Mouse (Mus musculus) heart, embryonic 10.5 days (tissue): ENCODE measurements around the gene Kif3b. TPM values are rescaled to one million over a fixed set of nuclear protein-coding genes. Genes with fewer than 3 reads are reported as not detected.
A peak's percentile ranks its signal among the peaks of the same experiment; 100 is the strongest.
"Not testable (repeated sequence)": the region's sequence is repeated elsewhere in the genome, so short reads cannot be mapped to it uniquely, and the experiment has no call there.

Source experiments
- DNase-seq: peaks from one replicate; pipeline ENCODE4 v3.0.0-alpha.2; 2017; ENCODE audit warnings: low spot score
- H3K27ac ChIP-seq: fragments of 300-500 bp; sonication (generic); 2 replicates; pipeline ENCODE4 v1.5.1; 2016; ENCODE audit warnings: mild to moderate bottlenecking
- H3K27me3 ChIP-seq: fragments of 300-500 bp; sonication (generic); 2 replicates; pipeline ENCODE4 v1.6.1; 2016; ENCODE audit warnings: mild to moderate bottlenecking; ENCODE audit not compliant: poor library complexity, insufficient read depth, severe bottlenecking
- H3K36me3 ChIP-seq: fragments of 300-500 bp; sonication (generic); 2 replicates; pipeline ENCODE4 v1.6.1; 2016; ENCODE audit warnings: mild to moderate bottlenecking, moderate library complexity
- H3K4me1 ChIP-seq: fragments of 300-500 bp; sonication (generic); 2 replicates; pipeline ENCODE4 v1.6.1; 2016; ENCODE audit warnings: mild to moderate bottlenecking
- H3K4me3 ChIP-seq: fragments of 300-500 bp; sonication (generic); 2 replicates; pipeline ENCODE4 v1.5.1; 2016; ENCODE audit warnings: mild to moderate bottlenecking, moderate library complexity
- H3K9me3 ChIP-seq: fragments of 300-500 bp; sonication (generic); 2 replicates; pipeline ENCODE4 v1.6.1; 2016; ENCODE audit warnings: mild to moderate bottlenecking, moderate library complexity
- WGBS: fragments of 180-500 bp; shearing (Covaris S2); methylation state at CpG from one replicate; pipeline ENCODE4 v1.1.7; 2016; 5-methylcytosine and 5-hydroxymethylcytosine counted together
- polyA plus RNA-seq: library from polyadenylated mRNA; unstranded; fragments of >200 nt; fragmentation: Nextera tagmentation; extraction: Ambion mirVana; gene quantifications from 2 replicates; pipeline ENCODE4 v1.2.1, GENCODE M21; 2016

Kif3b gene
- polyA plus RNA-seq, 1 experiment from 2014 or later = 4.1 TPM

DNA sequence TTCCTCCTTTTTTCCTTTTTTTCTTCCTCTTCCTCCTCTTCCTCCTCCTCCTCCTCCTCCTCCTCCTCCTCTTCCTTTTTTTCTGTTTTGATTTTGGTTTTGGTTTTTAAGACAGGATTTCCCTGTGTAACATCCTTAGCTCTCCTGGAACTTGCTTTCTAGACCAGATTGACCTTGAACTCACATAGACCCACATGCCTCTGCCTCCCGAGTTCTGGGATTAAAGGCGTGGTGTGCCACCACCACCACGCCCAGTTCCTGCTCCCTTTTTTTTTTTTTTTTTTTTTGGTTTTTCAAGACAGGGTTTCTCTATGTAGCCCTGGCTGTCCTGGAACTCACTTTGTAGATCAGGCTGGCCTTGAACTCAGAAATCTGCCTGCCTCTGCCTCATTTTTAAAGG is 15.6 kb upstream of the Kif3b start:
- DNase-seq, H3K27me3 ChIP-seq, H3K36me3 ChIP-seq, H3K27ac ChIP-seq, H3K9me3 ChIP-seq, H3K4me3 ChIP-seq, H3K4me1 ChIP-seq: not testable (repeated sequence)
- WGBS = 71% methylated on average over 3 of the region's 3 CpGs

DNA sequence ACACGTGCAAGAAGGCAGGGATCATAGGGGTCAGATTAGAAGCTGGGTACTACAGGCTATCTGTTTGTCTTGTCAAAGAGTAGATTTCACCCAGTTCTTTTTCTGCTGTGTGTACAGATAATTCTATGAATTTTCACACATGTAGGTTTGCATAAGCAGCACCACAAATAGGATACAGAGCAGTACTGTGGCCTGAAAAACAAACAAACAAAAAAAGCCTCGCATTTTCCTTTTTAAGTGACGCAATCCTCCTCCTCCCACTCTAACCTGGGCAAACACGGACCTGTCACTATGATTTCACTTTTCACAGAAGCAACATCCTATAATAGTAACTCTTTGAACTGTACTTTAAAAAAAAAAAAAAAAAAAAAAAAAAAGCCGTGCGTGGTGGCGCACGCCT is 14.8 kb upstream of the Kif3b start:
- 92% methylated on average over 8 of the region's 8 CpGs for WGBS

DNA sequence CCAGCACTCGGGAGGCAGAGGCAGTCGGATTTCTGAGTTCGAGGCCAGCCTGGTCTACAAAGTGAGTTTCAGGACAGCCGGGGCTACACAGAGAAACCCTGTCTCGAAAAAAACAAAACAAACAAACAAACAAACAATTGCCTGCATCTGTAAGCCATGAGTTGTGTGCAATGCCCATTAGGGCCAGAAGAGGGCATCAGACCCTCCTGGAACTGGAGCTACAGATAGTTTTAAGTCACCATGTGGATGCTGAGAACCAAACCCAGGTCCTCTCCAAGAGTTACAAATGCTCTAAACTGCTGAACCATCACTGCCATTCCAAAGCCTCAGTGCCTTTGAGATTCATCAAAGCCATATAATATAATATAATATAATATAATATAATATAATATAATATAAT is 14.4 kb upstream of the Kif3b start:
- 88% methylated on average over 5 of the region's 5 CpGs for WGBS
- not testable (repeated sequence) for H3K4me1 ChIP-seq, DNase-seq, H3K27ac ChIP-seq, H3K4me3 ChIP-seq, H3K27me3 ChIP-seq, H3K36me3 ChIP-seq, H3K9me3 ChIP-seq

More for the DNA sequence above, 14.8 kb upstream of the Kif3b start:
- H3K27me3 ChIP-seq = no peaks in the 10 kb centered on the region
- H3K36me3 ChIP-seq = no peaks in the 10 kb centered on the region
- no peak overlapping the region for H3K4me3 ChIP-seq
- no peaks in the 10 kb centered on the region for H3K9me3 ChIP-seq
- H3K4me1 ChIP-seq = peaks cover 8% of the 10 kb centered on the region
- H3K27ac ChIP-seq = no peak overlapping the region
- no peak for DNase-seq

DNA sequence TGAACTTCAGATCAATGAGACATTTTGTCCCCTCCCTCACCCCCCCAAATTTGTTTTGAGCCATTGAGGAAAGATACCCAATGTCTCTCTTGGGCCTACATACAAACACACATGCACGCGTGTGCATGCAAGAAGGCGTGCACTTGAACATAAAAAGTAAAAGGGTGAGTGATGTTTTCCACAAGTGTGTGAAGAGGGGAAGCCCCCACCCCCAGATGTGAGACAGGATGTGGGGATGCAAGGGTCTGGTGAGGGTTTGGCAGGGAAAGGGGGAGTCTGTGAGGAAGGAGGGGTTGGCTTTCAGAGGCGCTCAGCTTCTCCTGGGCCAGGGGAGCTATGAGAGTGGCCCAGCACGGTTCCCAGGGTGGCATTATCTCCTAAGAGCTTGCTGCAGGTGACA is 12.9 kb upstream of the Kif3b start:
- DNase-seq = no peak
- Histone ChIP-seq H3K4me3 (no peak overlapping the region), H3K36me3 (no peaks in the 10 kb centered on the region), H3K4me1 (peaks cover 4% of the 10 kb centered on the region; the same call in 1 of the 2 replicates), H3K27me3 (no peaks in the 10 kb centered on the region), H3K9me3 (no peaks in the 10 kb centered on the region), H3K27ac (no peak overlapping the region)
- 82% methylated on average over 5 of the region's 5 CpGs for WGBS

DNA sequence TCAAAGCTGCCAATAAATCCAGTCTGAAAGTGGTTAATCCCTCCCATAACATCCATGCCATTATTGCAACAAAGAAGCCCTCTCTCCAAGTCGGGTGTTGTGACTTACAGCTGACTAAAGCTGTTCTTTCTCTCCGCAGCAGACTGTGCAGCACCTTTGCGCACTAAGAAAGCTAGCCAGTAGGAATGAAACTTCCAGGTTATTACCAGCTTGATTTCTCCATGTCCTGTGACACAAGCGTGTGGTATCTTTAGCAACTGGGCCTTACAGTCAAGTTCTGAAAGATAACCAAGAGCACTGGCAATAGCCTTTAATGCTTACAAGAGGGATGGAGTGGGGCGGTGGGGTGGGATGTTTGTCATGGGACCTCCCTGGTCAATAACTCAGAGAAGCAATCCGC is 7.3 kb upstream of the Kif3b start:
- Histone ChIP-seq H3K27me3 (no peaks in the 10 kb centered on the region), H3K4me1 (no peaks in the 10 kb centered on the region; the same call in 1 of the 2 replicates), H3K27ac (no peak overlapping the region), H3K36me3 (no peaks in the 10 kb centered on the region), H3K4me3 (no peak overlapping the region), H3K9me3 (no peaks in the 10 kb centered on the region)
- no peak for DNase-seq
- WGBS = 87% methylated on average over 6 of the region's 6 CpGs

DNA sequence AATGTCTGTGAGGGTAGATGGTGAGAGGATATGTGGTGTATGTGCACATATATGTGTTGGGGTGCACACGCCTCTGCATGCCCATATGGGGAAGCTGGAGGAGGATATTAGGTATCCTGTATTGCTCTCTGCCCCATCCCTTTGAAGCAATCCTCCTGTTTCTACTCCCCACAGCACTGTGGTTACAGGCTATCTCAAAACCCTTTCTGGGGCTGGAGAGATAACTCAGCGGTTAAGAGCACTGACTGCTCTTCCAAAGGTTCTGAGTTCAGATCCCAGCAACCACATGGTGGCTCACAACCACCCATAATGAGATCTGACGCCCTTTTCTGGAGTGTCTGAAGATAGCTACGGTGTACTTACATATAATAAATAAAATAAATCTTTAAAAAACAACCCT is 4.7 kb upstream of the Kif3b start:
- WGBS = 77% methylated on average over 4 of the region's 4 CpGs
- Histone ChIP-seq H3K27ac (no peak overlapping the region), H3K4me1 (peaks cover 8% of the 10 kb centered on the region; the same call in 1 of the 2 replicates), H3K36me3 (no peaks in the 10 kb centered on the region), H3K9me3 (no peaks in the 10 kb centered on the region), H3K4me3 (no peak overlapping the region), H3K27me3 (no peaks in the 10 kb centered on the region)
- no peak for DNase-seq

DNA sequence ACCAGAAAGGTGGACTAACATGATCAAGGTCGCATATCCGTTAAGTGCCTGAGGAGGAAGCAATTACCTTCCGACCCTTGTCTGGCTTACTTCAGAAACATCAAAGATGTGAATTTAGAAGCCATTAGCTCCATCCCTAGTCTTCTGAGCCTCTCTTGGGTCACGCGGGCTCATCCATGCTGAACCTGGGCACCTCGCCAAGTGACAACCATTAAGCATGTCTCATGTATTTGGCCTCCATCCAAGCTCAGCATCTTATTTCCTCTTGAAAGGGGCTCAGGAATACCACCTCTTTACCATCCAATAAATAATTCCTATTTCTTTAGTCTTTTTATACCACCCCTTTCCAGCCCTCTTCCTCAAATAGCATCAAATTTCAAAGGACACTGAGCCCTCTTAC is 3.4 kb upstream of the Kif3b start:
- no peak overlapping the region for H3K27ac ChIP-seq
- no peak for DNase-seq
- no peaks in the 10 kb centered on the region for H3K27me3 ChIP-seq
- no peak overlapping the region for H3K4me3 ChIP-seq
- no peaks in the 10 kb centered on the region for H3K9me3 ChIP-seq
- H3K4me1 ChIP-seq = peaks cover 20% of the 10 kb centered on the region
- no peaks in the 10 kb centered on the region for H3K36me3 ChIP-seq
- 72% methylated on average over 6 of the region's 6 CpGs for WGBS

DNA sequence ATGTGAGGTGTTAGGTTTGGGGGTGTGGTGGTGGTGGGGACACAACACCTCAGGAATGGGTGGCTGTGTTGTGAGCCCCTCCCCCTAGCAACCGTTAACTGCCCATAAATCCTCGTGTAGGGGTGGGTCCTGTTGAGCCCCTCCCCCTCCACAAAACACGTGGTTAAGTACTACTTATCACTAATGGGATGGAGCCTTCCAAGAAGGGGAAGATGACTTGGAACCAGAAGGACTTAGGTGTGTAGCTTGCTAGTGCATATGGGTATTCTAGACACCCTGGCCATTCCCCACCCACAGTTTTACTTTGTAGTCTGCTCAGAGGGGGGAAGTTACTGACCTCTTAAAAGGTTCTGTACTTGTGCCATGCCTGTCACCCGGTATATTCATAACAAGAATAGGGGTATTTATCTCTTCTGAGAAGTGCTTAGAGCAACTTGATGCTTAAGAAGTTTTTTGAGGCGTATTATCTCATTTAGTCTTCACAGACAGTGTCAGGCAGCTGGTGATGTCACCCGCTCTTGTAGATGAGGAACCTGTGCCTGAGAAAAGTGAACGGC is 1.2 kb downstream of the Kif3b start:
- no peak for DNase-seq
- no peaks in the 10 kb centered on the region for H3K9me3 ChIP-seq
- H3K4me3 ChIP-seq = peak overlapping the region; percentile 99
- H3K4me1 ChIP-seq = peaks cover 20% of the 10 kb centered on the region
- WGBS = 45% methylated on average over 7 of the region's 7 CpGs
- no peak overlapping the region for H3K27ac ChIP-seq
- no peaks in the 10 kb centered on the region for H3K27me3 ChIP-seq
- no peaks in the 10 kb centered on the region for H3K36me3 ChIP-seq

DNA sequence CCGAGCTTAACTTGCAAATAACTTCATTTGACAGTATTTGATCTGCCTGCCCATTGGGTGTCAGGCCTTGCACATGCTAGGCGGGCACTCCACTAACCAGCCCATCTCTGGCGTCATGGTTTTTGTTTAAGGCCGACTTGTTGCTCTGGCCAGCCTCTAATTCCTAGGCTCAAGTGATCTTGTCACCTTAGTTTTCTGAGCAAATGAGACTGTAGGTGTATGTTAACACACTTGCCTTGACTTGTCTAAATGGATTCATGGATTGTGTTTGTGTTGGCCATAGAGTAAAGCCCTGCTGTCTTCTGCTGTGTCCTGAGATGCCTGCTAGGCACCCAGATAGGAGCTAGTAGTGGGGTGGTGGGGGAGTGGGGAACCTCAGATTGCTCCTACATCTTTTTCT is 4.0 kb downstream of the Kif3b start:
- peaks cover 20% of the 10 kb centered on the region for H3K4me1 ChIP-seq
- H3K27me3 ChIP-seq = no peaks in the 10 kb centered on the region
- no peak overlapping the region for H3K27ac ChIP-seq
- 90% methylated on average over 4 of the region's 4 CpGs for WGBS
- no peaks in the 10 kb centered on the region for H3K9me3 ChIP-seq
- H3K36me3 ChIP-seq = no peaks in the 10 kb centered on the region
- no peak overlapping the region for H3K4me3 ChIP-seq
- DNase-seq = no peak

DNA sequence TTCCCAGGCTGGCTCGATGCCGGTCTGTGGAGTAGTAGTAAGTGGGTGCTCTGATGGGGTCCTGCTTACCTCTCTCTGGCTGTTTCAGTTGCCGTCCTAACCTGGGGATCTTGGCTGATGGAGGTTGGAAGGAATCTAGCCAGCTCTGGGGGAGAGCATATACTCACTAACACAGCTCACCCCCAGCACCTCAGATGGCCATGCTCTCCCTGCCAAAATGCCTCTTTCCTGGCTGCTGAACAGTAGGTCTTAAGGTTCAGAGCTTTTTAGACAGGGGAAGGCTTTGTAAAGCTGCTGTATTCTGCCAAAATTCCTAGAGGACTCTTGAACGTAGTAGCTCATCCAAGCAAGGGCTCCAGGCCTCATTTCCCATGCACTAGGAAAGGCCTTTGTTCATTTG is 6.6 kb downstream of the Kif3b start:
- Histone ChIP-seq H3K4me3 (no peak overlapping the region), H3K27me3 (no peaks in the 10 kb centered on the region), H3K27ac (no peak overlapping the region), H3K4me1 (0 out of 2 replicates have a peak, but pooled peaks cover under 1% of the 10 kb centered on the region), H3K9me3 (no peaks in the 10 kb centered on the region), H3K36me3 (no peaks in the 10 kb centered on the region)
- 89% methylated on average over 4 of the region's 4 CpGs for WGBS
- DNase-seq = no peak

DNA sequence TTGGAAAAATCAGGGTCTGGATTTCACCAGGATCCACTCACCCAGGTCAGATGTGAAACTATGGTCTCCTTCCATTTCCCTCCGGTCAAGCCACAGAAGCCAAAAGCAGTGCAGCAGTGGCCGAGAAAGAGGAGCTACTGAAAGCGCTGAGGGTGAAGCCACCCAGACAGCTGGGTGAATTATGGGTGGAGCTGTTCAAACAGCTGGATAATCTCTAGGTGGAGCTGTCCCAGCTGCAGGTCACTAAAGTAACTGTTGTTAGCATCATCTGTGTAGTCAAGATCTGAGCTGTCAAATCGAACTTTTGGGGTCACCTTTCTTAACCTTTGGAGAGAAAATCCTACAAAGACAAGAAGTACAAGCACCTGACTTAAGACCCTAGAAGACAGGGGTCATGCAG is 7.2 kb downstream of the Kif3b start:
- no peak overlapping the region for H3K4me3 ChIP-seq
- H3K9me3 ChIP-seq = no peaks in the 10 kb centered on the region
- no peak overlapping the region for H3K27ac ChIP-seq
- WGBS = 69% methylated on average over 4 of the region's 4 CpGs
- DNase-seq = no peak
- no peaks in the 10 kb centered on the region for H3K36me3 ChIP-seq
- no peaks in the 10 kb centered on the region for H3K27me3 ChIP-seq
- H3K4me1 ChIP-seq = no peaks in the 10 kb centered on the region

DNA sequence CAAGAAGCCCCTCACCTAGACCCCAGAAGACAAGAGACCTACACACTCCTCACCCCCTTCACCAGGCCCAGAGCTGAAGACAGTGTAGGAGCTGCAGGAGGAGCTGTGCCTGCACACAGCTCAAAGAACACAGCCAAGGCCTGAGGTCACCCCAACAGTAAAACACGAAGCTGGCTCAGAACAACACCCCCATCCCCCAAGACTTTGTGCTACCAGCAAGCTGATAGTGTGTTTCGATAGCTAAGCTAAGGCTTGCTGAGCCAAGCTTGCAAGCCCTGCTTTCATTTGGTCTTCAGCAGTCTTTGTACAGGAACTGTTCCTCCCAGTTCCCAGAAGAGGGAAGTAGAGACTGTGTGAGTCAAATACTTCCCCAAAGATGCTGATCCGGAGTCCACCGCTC is 7.7 kb downstream of the Kif3b start:
- Histone ChIP-seq H3K36me3 (no peaks in the 10 kb centered on the region), H3K4me3 (no peak overlapping the region), H3K4me1 (no peaks in the 10 kb centered on the region), H3K27me3 (no peaks in the 10 kb centered on the region), H3K27ac (no peak overlapping the region), H3K9me3 (no peaks in the 10 kb centered on the region)
- 74% methylated on average over 4 of the region's 4 CpGs for WGBS
- DNase-seq = no peak

DNA sequence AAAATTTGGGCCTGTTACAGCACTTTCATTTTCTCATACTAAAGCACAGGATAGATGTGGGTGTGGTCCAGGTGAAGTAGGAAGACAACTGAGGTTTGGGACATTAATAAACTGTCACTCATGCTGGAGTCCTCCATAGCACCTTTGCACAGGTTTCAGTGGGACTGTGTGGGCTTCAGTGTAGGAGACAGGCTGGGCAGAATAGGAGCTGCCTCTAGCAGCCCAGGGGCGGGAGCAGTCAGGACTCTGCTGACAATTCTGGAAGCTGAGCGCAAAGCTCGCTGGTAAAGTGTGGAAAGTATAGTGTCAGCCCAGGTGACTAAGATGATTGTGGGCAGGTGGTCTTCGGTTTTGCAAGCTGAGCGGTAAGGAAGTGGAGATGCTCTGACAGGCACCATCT is 9.9 kb downstream of the Kif3b start:
- DNase-seq = no peak
- Histone ChIP-seq H3K4me1 (peaks cover 10% of the 10 kb centered on the region; the same call in 1 of the 2 replicates), H3K27me3 (no peaks in the 10 kb centered on the region), H3K36me3 (no peaks in the 10 kb centered on the region), H3K9me3 (no peaks in the 10 kb centered on the region), H3K4me3 (no peak overlapping the region), H3K27ac (no peak overlapping the region)
- WGBS = 84% methylated on average over 5 of the region's 5 CpGs

DNA sequence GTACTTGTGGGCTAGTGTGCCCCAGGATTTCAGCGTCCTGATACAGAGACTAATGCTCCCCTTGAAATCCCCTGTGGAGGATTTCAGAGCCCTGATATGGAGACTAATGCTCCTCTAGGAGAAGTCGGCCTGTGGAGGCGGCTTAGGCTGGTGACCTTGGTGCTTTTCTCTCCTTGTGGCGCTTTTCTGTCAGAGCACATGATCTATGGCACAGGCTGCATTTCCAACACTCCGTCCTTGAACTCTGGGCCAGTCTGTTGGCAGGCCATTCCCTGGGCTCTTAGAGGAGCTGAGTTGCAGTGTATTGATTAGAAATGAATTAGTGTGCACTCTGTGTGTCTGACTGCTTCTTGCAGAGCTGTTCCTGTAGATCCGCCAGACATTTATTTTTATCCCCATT is 14.0 kb downstream of the Kif3b start:
- H3K4me3 ChIP-seq = no peak overlapping the region
- peaks cover 11% of the 10 kb centered on the region; the same call in 1 of the 2 replicates for H3K4me1 ChIP-seq
- H3K9me3 ChIP-seq = no peaks in the 10 kb centered on the region
- H3K36me3 ChIP-seq = no peaks in the 10 kb centered on the region
- no peak for DNase-seq
- H3K27ac ChIP-seq = peak overlapping the region; percentile 60; the same call in 1 of the 2 replicates
- WGBS = 54% methylated on average over 6 of the region's 6 CpGs
- H3K27me3 ChIP-seq = no peaks in the 10 kb centered on the region
